21 mouse cellular contexts compared by ENCODE assay signal in the genomic region with DNA sequence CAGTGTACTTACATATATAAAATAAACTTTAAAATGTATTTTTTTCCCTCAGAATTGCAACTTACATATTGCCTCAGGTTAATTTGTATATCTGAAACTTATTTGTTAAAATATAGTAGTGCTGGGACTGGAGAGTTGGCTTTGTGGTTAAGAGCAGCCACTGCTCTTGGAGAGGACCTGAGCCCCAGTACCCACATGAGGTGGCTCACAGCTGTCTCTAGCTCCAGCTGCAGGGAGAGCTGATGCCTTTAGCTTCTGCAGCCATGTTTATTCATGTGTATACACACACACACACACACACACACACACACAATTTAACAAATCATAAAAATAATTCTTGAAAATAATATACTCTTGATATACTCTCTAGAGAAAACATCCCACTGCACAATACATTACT. TPM values are rescaled to one million over a fixed set of nuclear protein-coding genes. Genes with fewer than 3 reads are reported as not detected.
"Had no signal": no experiment of that assay in that cellular context is flagged by ENCODE, and none has a peak within 500 bp of the region (broad histone marks: within the 10 kb centered on the region; RNA-seq: fewer than 3 reads in every experiment).

No protein-coding gene starts in this region.

- ATAC-seq: intestine, embryonic 16.5 days; liver, embryonic 12.5 days had no signal

- DNase-seq: kidney, adult 18-20 months; kidney, adult 9 months; kidney, postnatal 14 days; kidney, postnatal 4 days; left cerebral cortex, postnatal 4 days; lung, adult 18-20 months; lung, postnatal 10 days; lung, postnatal 36 days; midbrain, embryonic 14.5 days; right cerebral cortex, postnatal 4 days; spleen, adult 18-20 months; thymus, postnatal 14 days; thymus, postnatal 4 days had no signal

- H3K27ac ChIP-seq: limb, embryonic 12.5 days; limb, embryonic 15.5 days; liver, embryonic 12.5 days; liver, embryonic 15.5 days; lung, embryonic 15.5 days; stomach, embryonic 15.5 days had no signal

- H3K27me3 ChIP-seq: limb, embryonic 12.5 days; limb, embryonic 15.5 days; liver, embryonic 12.5 days; liver, embryonic 15.5 days; lung, embryonic 15.5 days; stomach, embryonic 15.5 days had no signal

- H3K4me3 ChIP-seq: limb, embryonic 12.5 days; limb, embryonic 15.5 days; liver, embryonic 12.5 days; liver, embryonic 15.5 days; lung, embryonic 15.5 days; stomach, embryonic 15.5 days had no signal

RNA-seq across cellular contexts. Expression of a gene that starts 59.6 kb away (rescaled TPM):
- total RNA-seq: megakaryocyte-erythroid progenitor cell, adult 5-6 weeks had no signal
